Mouse (Mus musculus): ENCODE results near the gene Fry.

Fry gene

DNA sequence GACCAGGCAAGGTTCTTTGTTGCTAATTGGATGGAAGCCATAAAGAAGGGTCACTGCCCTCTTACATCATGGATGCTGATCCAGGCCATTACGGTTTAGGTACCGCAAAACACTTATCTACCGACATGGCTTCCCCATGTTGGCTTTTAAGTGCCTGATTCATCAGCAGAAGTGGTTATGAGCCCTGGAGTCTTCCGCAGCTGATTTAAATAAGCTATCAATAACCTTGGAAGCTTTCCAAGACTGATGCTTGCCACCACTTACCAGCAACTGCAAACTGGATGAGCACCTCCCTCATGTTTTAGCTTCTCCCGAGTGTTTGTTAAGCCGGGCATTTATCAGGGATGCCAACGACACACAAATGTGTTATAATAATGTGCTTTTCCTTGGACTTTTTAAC lies 12.7 kb downstream of the Fry start:
- DNase-seq = no peak

DNA sequence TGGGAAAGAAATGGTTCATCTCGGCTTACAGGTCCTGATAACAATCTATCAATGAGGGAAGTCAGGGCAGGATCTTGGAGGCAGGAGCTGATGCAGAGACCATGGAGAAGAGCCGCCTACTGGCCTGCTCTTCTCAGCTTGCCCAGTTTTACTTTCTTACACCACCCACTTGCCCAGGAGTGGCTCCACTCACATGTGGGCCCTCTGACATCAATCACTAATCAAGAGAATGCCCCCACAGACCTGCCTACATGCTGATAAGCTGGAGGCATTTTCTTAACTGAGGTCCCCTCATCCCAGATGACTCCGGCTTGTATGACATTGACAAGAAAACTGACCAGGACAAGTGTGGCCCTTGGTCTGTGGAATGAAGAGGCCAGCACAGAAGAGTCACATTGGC lies 16.2 kb downstream of the Fry start:
- DNase-seq = no peak

DNA sequence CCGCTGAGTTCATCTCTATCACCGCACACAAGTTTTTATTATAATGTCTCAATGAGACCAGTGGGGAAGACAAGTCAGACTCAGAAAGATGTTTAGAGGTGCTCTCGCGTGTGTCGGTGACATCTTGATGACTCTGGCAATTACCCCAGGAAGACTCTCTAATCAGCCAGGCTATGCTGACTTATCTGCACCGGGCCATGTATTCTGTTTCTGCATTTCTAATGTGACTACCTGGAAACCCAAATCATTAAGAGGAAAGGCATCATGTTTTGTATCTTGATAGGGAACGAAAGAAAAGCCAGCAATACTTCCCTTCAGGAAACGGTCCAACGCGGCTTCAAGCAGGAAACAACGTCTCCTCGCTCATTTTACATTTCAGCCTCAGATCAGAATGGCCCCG lies 17.1 kb downstream of the Fry start:
- no peak for DNase-seq

GRCm38 (mm10) chr5:150137772-150138451 lies 19.5 kb downstream of the Fry start:
- no peak for DNase-seq

DNA sequence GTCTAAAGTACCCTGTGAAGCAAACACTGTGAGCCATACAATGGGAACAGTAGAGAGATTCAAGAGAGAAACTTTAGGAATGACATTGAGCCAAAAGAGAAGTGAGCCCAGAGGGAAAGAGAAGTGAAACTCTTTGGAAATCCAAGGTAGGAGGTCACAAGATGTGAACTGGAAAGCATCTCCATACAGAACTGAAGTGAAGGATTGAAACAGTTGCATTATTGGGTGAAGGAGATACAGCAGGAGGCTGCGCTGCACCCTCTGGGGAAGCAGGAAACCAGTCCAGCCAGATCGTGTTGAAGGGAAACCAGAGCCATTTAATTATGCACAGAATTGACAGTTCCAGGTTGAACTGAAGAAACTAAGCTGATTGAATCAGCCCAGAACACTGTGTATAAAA lies 22.1 kb downstream of the Fry start:
- no peak for DNase-seq

- DNase-seq = no peak
These were observed 27.5 kb downstream of the Fry start for GRCm38 (mm10) chr5:150145967-150146366.

DNA sequence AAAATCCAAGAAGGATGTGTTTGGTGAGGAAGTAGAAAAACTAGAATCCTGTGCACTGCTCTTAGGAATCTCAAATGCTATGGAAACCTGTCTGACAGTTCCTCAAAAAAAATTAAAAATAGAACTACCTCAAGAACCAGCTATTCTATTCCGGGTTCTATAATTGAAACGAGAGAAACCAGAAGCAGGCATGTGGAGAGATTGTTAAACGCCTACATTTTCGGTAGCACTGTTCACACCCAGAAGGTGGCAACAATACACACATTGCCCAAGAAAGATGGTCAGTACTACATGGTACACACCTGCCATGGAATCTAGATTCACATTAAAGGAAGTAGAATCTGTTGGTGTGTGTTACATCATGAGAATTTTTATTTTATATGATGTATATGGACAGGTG lies 28.2 kb downstream of the Fry start:
- no peak for DNase-seq

GRCm38 (mm10) chr5:150149725-150150124 lies 31.3 kb downstream of the Fry start:
- no peak for DNase-seq

- no peak for DNase-seq
These were observed 32.5 kb downstream of the Fry start for GRCm38 (mm10) chr5:150150986-150151385.

DNA sequence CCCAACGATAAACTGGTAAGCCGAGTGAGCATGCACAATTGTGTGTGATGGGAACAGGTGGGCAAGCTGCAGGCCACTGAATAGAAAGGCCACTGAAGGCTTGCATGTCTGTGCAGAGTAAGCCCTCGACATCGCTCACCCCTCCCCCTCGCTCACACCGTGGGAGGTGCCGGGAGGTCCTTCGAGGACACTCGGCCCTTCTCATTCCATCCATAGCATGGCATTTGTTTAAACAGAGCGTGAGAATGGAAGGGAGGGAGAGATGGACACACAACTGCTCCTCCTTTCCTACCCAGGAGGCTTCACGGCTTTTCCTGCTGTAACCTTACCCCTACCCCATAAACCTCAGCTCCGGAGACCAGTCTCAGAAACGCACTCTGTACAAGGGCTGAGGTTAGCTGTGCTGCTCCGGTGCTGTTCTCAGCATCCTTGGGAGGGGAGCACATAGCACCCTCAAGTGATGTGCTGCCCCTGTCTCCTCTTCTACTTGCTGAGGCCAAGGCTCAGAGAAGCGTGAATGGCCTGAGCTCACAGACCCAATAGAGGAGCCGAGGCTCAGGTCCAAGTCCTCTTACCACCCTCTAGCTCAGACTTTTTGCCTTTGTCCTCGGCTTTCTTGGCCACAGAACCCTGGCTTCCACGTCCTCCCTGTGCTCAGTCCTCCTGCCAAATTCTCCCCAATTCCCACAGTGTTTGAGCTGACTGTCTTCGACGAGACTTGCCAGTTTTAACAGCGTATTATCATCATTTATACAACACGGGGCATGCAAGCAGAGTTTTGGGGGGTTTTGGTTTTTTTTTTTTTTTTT lies 33.8 kb downstream of the Fry start:
- DNase-seq = peak; percentile 40

DNA sequence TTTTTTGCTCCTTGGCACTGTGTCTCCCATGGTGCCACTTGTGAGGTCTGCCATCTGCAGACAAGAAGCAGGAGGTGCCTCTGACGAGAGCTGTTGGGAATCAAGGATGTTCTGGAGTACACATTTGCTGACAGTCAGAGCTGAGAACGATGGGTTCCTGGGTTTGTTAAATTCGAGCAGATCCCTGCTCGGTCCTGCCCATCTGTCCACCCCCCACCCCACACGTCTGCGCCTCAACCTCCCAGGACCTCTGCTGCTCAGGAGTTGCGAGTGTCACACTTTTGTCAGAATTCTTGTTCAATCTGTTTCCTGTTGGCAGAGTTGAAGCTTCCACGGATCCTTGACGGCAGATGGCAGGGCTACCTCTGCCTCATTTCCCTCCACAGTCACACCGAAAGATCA lies 34.4 kb downstream of the Fry start:
- no peak for DNase-seq

GRCm38 (mm10) chr5:150155388-150155787 lies 36.9 kb downstream of the Fry start:
- DNase-seq = no peak

DNA sequence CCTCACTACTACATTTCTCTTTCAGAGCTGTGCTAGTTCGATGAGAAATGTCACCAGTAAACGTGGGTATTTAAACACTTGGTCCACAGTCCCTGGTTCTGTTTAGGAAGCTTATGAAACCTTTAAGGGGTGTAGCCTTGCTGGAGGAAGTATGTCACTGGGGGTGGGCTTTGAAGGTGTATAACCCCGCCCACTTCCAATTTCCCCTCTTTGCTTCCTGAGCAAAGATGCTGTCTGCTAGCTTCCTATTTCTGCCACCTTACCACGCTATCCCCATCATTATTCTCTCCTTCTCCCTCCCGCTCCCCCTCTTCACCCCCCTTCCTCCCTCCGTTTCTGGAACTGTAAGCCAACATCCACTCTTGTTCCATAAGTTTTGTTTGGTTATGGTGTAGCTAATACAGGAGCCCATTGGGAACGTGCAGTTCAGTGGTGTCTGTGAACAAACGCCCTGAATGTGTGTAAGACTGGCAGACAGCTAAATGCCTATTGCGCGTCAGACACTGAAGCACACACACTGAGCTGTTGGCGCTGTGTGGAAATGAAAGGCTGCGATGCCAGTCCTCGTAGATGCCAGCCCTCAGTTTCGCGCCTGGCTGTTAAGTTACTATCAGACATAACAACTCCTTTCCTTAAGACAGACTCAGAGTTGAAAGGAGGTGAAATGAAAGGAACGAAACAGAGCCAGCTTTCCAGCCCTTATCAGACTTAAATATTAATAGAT lies 37.8 kb downstream of the Fry start:
- DNase-seq = no peak

DNA sequence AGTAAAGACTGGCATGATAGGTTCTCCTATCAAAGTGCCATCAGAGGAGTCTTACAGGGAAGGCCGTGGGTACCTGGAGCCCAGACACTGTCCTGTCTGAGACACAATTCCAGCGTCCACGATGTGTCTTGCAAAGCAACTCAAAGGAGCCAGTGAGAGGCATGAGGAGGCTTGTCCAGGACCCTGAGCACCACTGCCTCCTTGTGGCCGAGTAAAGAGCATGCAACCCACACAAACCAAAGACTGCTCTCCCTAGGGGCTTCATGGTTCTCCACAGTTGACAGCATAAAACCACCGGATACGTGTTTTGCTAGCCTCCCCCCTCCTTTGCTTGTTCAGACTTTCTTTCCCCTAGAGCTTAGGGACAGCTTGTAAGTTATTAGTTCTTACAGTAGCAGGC lies 39.2 kb downstream of the Fry start:
- DNase-seq = peak; percentile 63

DNA sequence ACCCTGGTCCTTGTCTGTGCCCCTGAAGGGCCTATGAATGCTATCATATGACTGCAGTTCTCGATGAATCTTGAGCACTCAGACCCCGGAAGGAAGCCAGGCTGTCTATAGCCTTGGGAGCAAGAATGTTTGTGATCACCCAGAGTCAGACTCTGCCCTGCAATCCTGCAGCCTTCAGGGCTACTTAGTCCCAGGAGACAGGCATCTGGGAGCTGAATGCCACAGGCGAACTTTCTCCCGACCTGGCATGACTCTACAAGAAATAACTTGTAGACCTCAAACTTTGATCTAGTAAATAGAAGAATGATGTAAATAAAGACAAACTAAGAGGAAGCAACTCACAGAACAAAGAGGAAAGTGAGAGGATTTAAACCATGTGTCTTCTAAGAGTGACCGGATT lies 40.7 kb downstream of the Fry start:
- no peak for DNase-seq

DNA sequence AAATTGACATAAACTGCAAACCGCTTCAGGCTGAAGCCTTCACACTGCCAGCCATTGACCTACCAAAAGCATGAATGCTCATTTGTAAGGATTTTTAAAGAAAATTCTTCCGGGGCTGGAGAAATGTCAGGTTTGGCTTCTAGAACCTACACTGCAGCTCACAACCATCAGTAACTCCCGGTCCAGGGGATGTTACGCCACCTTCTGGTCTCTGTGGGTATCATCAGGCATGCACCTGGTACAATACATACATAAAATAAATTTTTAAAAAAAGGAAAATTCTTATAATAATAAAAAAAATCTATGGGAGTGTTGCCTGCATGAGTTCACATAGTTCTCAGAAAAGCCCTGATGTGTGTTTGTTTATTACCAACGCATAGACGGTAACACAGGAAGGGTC lies 42.7 kb downstream of the Fry start:
- DNase-seq = no peak

- no peak for DNase-seq
These were observed 43.5 kb downstream of the Fry start for GRCm38 (mm10) chr5:150161898-150162297.

GRCm38 (mm10) chr5:150164671-150165070 lies 46.2 kb downstream of the Fry start:
- no peak for DNase-seq

DNA sequence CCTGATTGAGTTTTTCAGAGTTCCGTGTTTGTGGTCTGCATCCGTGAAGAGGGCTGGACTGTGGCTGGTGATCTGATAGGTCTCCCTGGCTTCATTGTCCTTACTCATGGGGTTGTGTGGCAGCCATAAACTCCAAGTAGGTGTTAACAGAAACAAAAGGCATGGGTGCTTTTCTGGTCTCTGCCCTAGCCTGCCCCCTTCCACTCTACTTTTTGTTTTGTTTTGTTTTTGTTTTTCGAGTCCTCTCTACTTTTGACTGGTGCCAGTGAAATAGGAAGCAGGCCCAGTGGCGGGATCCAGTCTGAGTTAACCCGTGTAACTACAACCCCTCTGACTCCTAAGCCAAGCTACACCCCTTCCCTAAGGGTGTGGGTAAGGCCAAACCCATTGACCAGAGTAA lies 48.4 kb downstream of the Fry start:
- DNase-seq = no peak

DNA sequence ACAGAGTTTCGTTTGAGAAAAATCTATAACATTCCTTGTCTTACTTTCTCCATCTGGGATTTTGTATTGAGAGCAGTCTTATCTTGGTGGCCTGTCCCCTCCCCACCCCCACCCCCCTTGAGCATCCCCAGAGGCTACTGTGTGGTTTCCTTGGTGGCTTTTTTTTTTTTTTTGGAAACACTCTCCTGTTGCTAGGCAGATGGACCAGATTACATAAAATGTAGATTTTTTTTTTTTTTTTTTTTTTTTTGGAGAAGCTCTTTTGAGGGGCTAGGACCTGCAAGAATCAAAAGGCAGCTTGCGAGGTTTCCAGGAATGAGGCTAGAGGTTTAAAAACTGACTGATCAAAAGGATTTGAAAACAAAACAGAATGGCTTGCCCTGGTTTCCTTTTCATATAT lies 48.8 kb downstream of the Fry start:
- DNase-seq = no peak

- peak; percentile 78 for DNase-seq
These were observed 50.3 kb downstream of the Fry start for GRCm38 (mm10) chr5:150168712-150169111.

GRCm38 (mm10) chr5:150171562-150171961 lies 53.1 kb downstream of the Fry start:
- DNase-seq = no peak

GRCm38 (mm10) chr5:150173869-150174268 lies 55.4 kb downstream of the Fry start:
- no peak for DNase-seq

GRCm38 (mm10) chr5:150174950-150175349 lies 56.5 kb downstream of the Fry start:
- no peak for DNase-seq

Data from right cerebral cortex, postnatal 14 days (tissue).